Mouse (Mus musculus) MEL (cell line): Measurements from ENCODE around the gene Apopt1. TPM values are rescaled to one million over a fixed set of nuclear protein-coding genes. Genes with fewer than 3 reads are reported as not detected.

Experiments used
- DNase-seq: peaks from one replicate; pipeline ENCODE4 v3.0.0; 2011; ENCODE audit warnings: low read depth, low spot score
- H3K27ac ChIP-seq: 2 replicates; pipeline ENCODE4 v1.5.1; 2012; ENCODE audit warnings: low read depth, mild to moderate bottlenecking, control low read depth, low read length, moderate library complexity; ENCODE audit not compliant: control insufficient read depth
- H3K27me3 ChIP-seq, 2 experiments: fragments of 150-350 bp in 1 of 2; sonication (generic) in 1 of 2; 2 replicates each; pipeline ENCODE4 v1.6.1; 2012; ENCODE audit warnings: low read length in 2 of 2, mild to moderate bottlenecking in 2 of 2, improper control_type of control experiment in 1 of 2, moderate library complexity in 1 of 2; ENCODE audit not compliant: insufficient read depth in 2 of 2, control insufficient read depth in 1 of 2
- H3K36me3 ChIP-seq, 2 experiments: 2 replicates each; pipeline ENCODE4 v1.6.1; 2012 to 2014; ENCODE audit warnings: low read length in 2 of 2, improper control_type of control experiment in 1 of 2, inconsistent platforms in 1 of 2, mild to moderate bottlenecking in 1 of 2; ENCODE audit not compliant: insufficient read depth in 2 of 2, control insufficient read depth in 1 of 2
- H3K4me1 ChIP-seq, 2 experiments: fragments of 150-350 bp in 1 of 2; sonication (generic) in 1 of 2; 2 replicates each; pipeline ENCODE4 v1.6.1; 2012; ENCODE audit warnings: low read length in 2 of 2, improper control_type of control experiment in 1 of 2, mild to moderate bottlenecking in 1 of 2; ENCODE audit not compliant: insufficient read depth in 2 of 2, control insufficient read depth in 1 of 2
- H3K4me3 ChIP-seq, 2 experiments: fragments of 150-350 bp in 1 of 2; sonication (generic) in 1 of 2; 2 replicates each; pipeline ENCODE4 v1.5.1; 2012; ENCODE audit warnings: low read depth in 2 of 2, low read length in 2 of 2, mild to moderate bottlenecking in 2 of 2, moderate library complexity in 2 of 2, control low read depth in 1 of 2, improper control_type of control experiment in 1 of 2; ENCODE audit not compliant: control insufficient read depth in 1 of 2, insufficient read depth in 1 of 2
- H3K79me2 ChIP-seq: 2 replicates; pipeline ENCODE4 v1.6.1; 2012; ENCODE audit warnings: mild to moderate bottlenecking, low read length, moderate library complexity; ENCODE audit not compliant: control insufficient read depth, poor library complexity, insufficient read depth
- H3K9ac ChIP-seq: 2 replicates; pipeline ENCODE4 v1.6.1; 2012; ENCODE audit warnings: low read depth, mild to moderate bottlenecking, control low read depth, low read length, moderate library complexity; ENCODE audit not compliant: control insufficient read depth, poor library complexity, severe bottlenecking
- H3K9me3 ChIP-seq: fragments of 150-350 bp; sonication (generic); replicated peaks from 2 replicates; pipeline ENCODE4 v1.6.1; 2012; ENCODE audit warnings: mild to moderate bottlenecking, low read length, improper control_type of control experiment, moderate library complexity; ENCODE audit not compliant: insufficient read depth
- BHLHE40 ChIP-seq: IDR thresholded peaks from 2 replicates; pipeline ENCODE4 v1.6.1; 2012; ENCODE audit warnings: low read depth, mild to moderate bottlenecking, inconsistent platforms, low read length, improper control_type of control experiment, borderline replicate concordance
- CTCF ChIP-seq, 3 experiments: IDR thresholded peaks in 2 of 3; conservative IDR thresholded peaks in 1 of 3; 2 replicates each; pipeline ENCODE4 v1.5.1; 2011 to 2012; ENCODE audit warnings: low read length in 3 of 3, low read depth in 2 of 3, mild to moderate bottlenecking in 2 of 3, improper control_type of control experiment in 1 of 3, inconsistent platforms in 1 of 3, mixed read lengths in 1 of 3, moderate library complexity in 1 of 3; ENCODE audit not compliant: control insufficient read depth in 1 of 3, insufficient read depth in 1 of 3, poor library complexity in 1 of 3, severe bottlenecking in 1 of 3
- ELF1 ChIP-seq: IDR thresholded peaks from 2 replicates; pipeline ENCODE4 v1.6.1; 2014; ENCODE audit warnings: low read depth, mild to moderate bottlenecking, inconsistent platforms, low read length, improper control_type of control experiment, moderate library complexity
- GABPA ChIP-seq: IDR thresholded peaks from 2 replicates; pipeline ENCODE4 v1.6.1; 2012; ENCODE audit warnings: low read depth, mild to moderate bottlenecking, inconsistent platforms, low read length, improper control_type of control experiment, moderate library complexity
- JUND ChIP-seq: IDR thresholded peaks from 2 replicates; pipeline ENCODE4 v1.6.1; 2011; ENCODE audit warnings: low read depth, mild to moderate bottlenecking, improper control_type of control experiment, low read length
- MAFK ChIP-seq: IDR thresholded peaks from 2 replicates; pipeline ENCODE4 v1.6.1; 2011; ENCODE audit warnings: low read depth, mild to moderate bottlenecking, low read length, improper control_type of control experiment, borderline replicate concordance
- MEF2A ChIP-seq: IDR thresholded peaks from 2 replicates; pipeline ENCODE4 v1.6.1; 2014; ENCODE audit warnings: low read depth, mild to moderate bottlenecking, inconsistent platforms, low read length, improper control_type of control experiment; ENCODE audit not compliant: poor library complexity, insufficient replicate concordance, severe bottlenecking; ENCODE audit errors: extremely low read depth
- MXI1 ChIP-seq: IDR thresholded peaks from 2 replicates; pipeline ENCODE4 v1.6.1; 2011; ENCODE audit warnings: mild to moderate bottlenecking, low read depth, low read length, improper control_type of control experiment
- NELFE ChIP-seq: IDR thresholded peaks from 2 replicates; pipeline ENCODE4 v1.6.1; 2011; ENCODE audit warnings: low read depth, low read length, improper control_type of control experiment
- NRF1 ChIP-seq: IDR thresholded peaks from 2 replicates; pipeline ENCODE4 v1.6.1; 2014; ENCODE audit warnings: low read depth, mild to moderate bottlenecking, inconsistent platforms, low read length, improper control_type of control experiment, moderate library complexity; ENCODE audit not compliant: poor library complexity, insufficient read depth, severe bottlenecking
- POLR2A ChIP-seq, 2 experiments: IDR thresholded peaks; 2 replicates each; pipeline ENCODE4 v1.6.1; 2011 to 2012; ENCODE audit warnings: low read length in 2 of 2, mild to moderate bottlenecking in 2 of 2, control low read depth in 1 of 2, improper control_type of control experiment in 1 of 2, low read depth in 1 of 2, moderate library complexity in 1 of 2; ENCODE audit not compliant: control insufficient read depth in 1 of 2, insufficient read depth in 1 of 2, poor library complexity in 1 of 2
- RCOR1 ChIP-seq: IDR thresholded peaks from 2 replicates; pipeline ENCODE4 v1.6.1; 2012; ENCODE audit warnings: low read depth, mild to moderate bottlenecking, inconsistent platforms, low read length, improper control_type of control experiment
- UBTF ChIP-seq: IDR thresholded peaks from 2 replicates; pipeline ENCODE4 v1.6.1; 2012; ENCODE audit warnings: low read depth, mild to moderate bottlenecking, inconsistent platforms, low read length, improper control_type of control experiment, moderate library complexity, borderline replicate concordance; ENCODE audit not compliant: insufficient read depth
- ZKSCAN1 ChIP-seq: IDR thresholded peaks from 2 replicates; pipeline ENCODE4 v1.6.1; 2012; ENCODE audit warnings: low read depth, mild to moderate bottlenecking, inconsistent platforms, low read length, improper control_type of control experiment, moderate library complexity
- ZNF384 ChIP-seq: IDR thresholded peaks from 2 replicates; pipeline ENCODE4 v1.6.1; 2012; ENCODE audit warnings: low read depth, mild to moderate bottlenecking, inconsistent platforms, low read length, improper control_type of control experiment
- polyA plus RNA-seq, 2 experiments: library from polyadenylated mRNA; stranded (reverse) in 1 of 2; unstranded in 1 of 2; fragments of >175 nt in 1 of 2; fragments of >200 nt in 1 of 2; gene quantifications; 2 replicates each; pipeline versions ENCODE4 v1.2.1 to v1.2.4; 2012; ENCODE audit warnings: low replicate concordance in 2 of 2, low read depth in 1 of 2; ENCODE audit not compliant: insufficient read length in 2 of 2, insufficient read depth in 1 of 2, missing spikeins in 1 of 2
- total RNA-seq: library from RNA; depleted of rRNA; stranded (reverse); fragments of 300-350 nt; gene quantifications from 2 replicates; pipeline ENCODE4 v1.2.3, GENCODE M21; 2012

Gene Apopt1
- total and polyA plus RNA-seq, 3 experiments = 25.7 to 46.5 TPM; not detected in 1

GRCm38 (mm10) chr12:111770651-111771050 lies 57.6 kb downstream of the Apopt1 start:
- H3K27ac ChIP-seq = no peak overlapping the region
- peaks cover 2 to 4% of the 10 kb centered on the region in 2 experiments; a peak in 2 of 4 replicates for H3K36me3 ChIP-seq
- no peak for DNase-seq

GRCm38 (mm10) chr12:111774156-111774555 lies 61.1 kb downstream of the Apopt1 start:
- Histone ChIP-seq H3K4me1 (0 out of 4 replicates have a peak, but pooled peaks cover 0 to 5% of the 10 kb centered on the region in 2 experiments), H3K79me2 (peaks cover 10% of the 10 kb centered on the region; the same call in 1 of the 2 replicates), H3K36me3 (peaks cover 2 to 10% of the 10 kb centered on the region in 2 experiments; a peak in 2 of 4 replicates), H3K27me3 (no peaks in the 10 kb centered on the region), H3K27ac (no peak overlapping the region), H3K9me3 (no peaks in the 10 kb centered on the region), H3K9ac (no peak overlapping the region), H3K4me3 (no peak overlapping the region)
- no peak for DNase-seq
- no peak for TF ChIP-seq POLR2A (IDR thresholded peaks at IDR 0.05; ENCODE audit: control insufficient read depth in 1 of 2, insufficient read depth in 1 of 2, low read depth in 1 of 2, low read length in 2 of 2, poor library complexity in 1 of 2)

More at GRCm38 (mm10) chr12:111770651-111771050, 57.6 kb downstream of the Apopt1 start:
- TF ChIP-seq GABPA = no peak
- TF ChIP-seq CTCF (IDR thresholded peaks at IDR 0.05 in 2 of 3, conservative IDR thresholded peaks at IDR 0.05 in 1 of 3; ENCODE audit: control insufficient read depth in 1 of 3, insufficient read depth in 1 of 3, low read depth in 2 of 3, low read length in 3 of 3, poor library complexity in 1 of 3, severe bottlenecking in 1 of 3) = no peak
- no peak for TF ChIP-seq RCOR1
- no peak for TF ChIP-seq MXI1
- no peak for TF ChIP-seq ZNF384
- Histone ChIP-seq H3K27me3 (no peaks in the 10 kb centered on the region), H3K4me3 (no peak overlapping the region), H3K4me1 (0 out of 4 replicates have a peak, but pooled peaks cover 2 to 8% of the 10 kb centered on the region in 2 experiments), H3K79me2 (peaks cover 11% of the 10 kb centered on the region; the same call in 1 of the 2 replicates), H3K9ac (no peak overlapping the region), H3K9me3 (no peaks in the 10 kb centered on the region)

GRCm38 (mm10) chr12:111774845-111775244 lies 61.8 kb downstream of the Apopt1 start:
- Histone ChIP-seq H3K27ac (no peak overlapping the region), H3K4me3 (no peak overlapping the region), H3K27me3 (no peaks in the 10 kb centered on the region), H3K79me2 (peaks cover 7% of the 10 kb centered on the region; the same call in 1 of the 2 replicates), H3K9me3 (no peaks in the 10 kb centered on the region), H3K4me1 (0 out of 4 replicates have a peak, but pooled peaks cover 0 to under 1% of the 10 kb centered on the region in 2 experiments), H3K36me3 (peaks cover 0 to 10% of the 10 kb centered on the region in 2 experiments; a peak in 2 of 4 replicates), H3K9ac (no peak overlapping the region)
- TF ChIP-seq MXI1 (no peak), UBTF (no peak), MEF2A (no peak), POLR2A (IDR thresholded peaks at IDR 0.05; ENCODE audit: control insufficient read depth in 1 of 2, insufficient read depth in 1 of 2, low read depth in 1 of 2, low read length in 2 of 2, poor library complexity in 1 of 2) (no peak), BHLHE40 (no peak), JUND (no peak), ZNF384 (no peak), NELFE (no peak), NRF1 (no peak), ZKSCAN1 (no peak), MAFK (no peak), ELF1 (no peak)
- no peak for DNase-seq
